Mouse (Mus musculus) hindbrain, postnatal 0 days (tissue): Measurements from ENCODE around the gene Cttn. TPM values are rescaled to one million over a fixed set of nuclear protein-coding genes. Genes with fewer than 3 reads are reported as not detected.
A peak's percentile ranks its signal among the peaks of the same experiment; 100 is the strongest.

Experiments used
- ATAC-seq: fragments of 200-750 bp; cut with Nextera tagmentation; 2 replicates; pipeline ENCODE4 v1.8.0; 2017; ENCODE audit warnings: mild to moderate bottlenecking, moderate TSS enrichment, moderate library complexity
- DNase-seq: peaks from one replicate; pipeline ENCODE4 v3.0.0-alpha.2; 2015; ENCODE audit warnings: low spot score
- H3K27ac ChIP-seq: fragments of 300-500 bp; sonication (generic); 2 replicates; pipeline ENCODE4 v1.5.1; 2014; ENCODE audit warnings: mild to moderate bottlenecking
- H3K27me3 ChIP-seq: fragments of 300-500 bp; sonication (generic); 2 replicates; pipeline ENCODE4 v1.6.1; 2014; ENCODE audit warnings: low read length, mixed read lengths; ENCODE audit not compliant: insufficient read depth
- H3K36me3 ChIP-seq: fragments of 300-500 bp; sonication (generic); 2 replicates; pipeline ENCODE4 v1.6.1; 2014; ENCODE audit warnings: low read length, mixed read lengths; ENCODE audit not compliant: insufficient read depth
- H3K4me1 ChIP-seq: fragments of 300-500 bp; sonication (generic); 2 replicates; pipeline ENCODE4 v1.6.1; 2014; ENCODE audit warnings: antibody characterized with exemption, low read length, mixed read lengths; ENCODE audit not compliant: insufficient read depth
- H3K4me2 ChIP-seq: fragments of 300-500 bp; sonication (generic); 2 replicates; pipeline ENCODE4 v1.6.1; 2014; ENCODE audit warnings: low read depth, mild to moderate bottlenecking, low read length, moderate library complexity, mixed read lengths
- H3K4me3 ChIP-seq: fragments of 300-500 bp; sonication (generic); 2 replicates; pipeline ENCODE4 v1.5.1; 2014; ENCODE audit warnings: low read length
- H3K9ac ChIP-seq: fragments of 300-500 bp; sonication (generic); replicated peaks from 2 replicates; pipeline ENCODE4 v1.6.1; 2014; ENCODE audit warnings: mild to moderate bottlenecking, low read length, moderate library complexity, mixed read lengths
- H3K9me3 ChIP-seq: fragments of 300-500 bp; sonication (generic); 2 replicates; pipeline ENCODE4 v1.6.1; 2016; ENCODE audit warnings: low read length, mixed read lengths
- CTCF ChIP-seq: IDR thresholded peaks from 2 replicates; pipeline ENCODE4 v1.5.1; 2016; ENCODE audit warnings: antibody characterized with exemption, control low read depth, low read depth
- WGBS: fragments of 180-500 bp; shearing (Covaris S2); extraction: QIAGEN DNeasy Blood & Tissue Kit; methylation state at CpG from one replicate; pipeline ENCODE4 v1.1.7; 2014; 5-methylcytosine and 5-hydroxymethylcytosine counted together
- polyA plus RNA-seq: library from polyadenylated mRNA; unstranded; fragments of >200 nt; fragmentation: Nextera tagmentation; extraction: Ambion mirVana; gene quantifications from 2 replicates; pipeline ENCODE4 v1.2.1, GENCODE M21; 2015
- total RNA-seq: library from RNA; depleted of rRNA; stranded (reverse); fragments of >200 nt; gene quantifications from 2 replicates; pipeline ENCODE4 v1.2.3, GENCODE M21; 2014

Gene Cttn
- total and polyA plus RNA-seq, 2 experiments from 2014 or later = 120 to 157 TPM

GRCm38 (mm10) chr7:144469908-144470544 lies 783 bp downstream of the Cttn start:
- peak; percentile 2; the same call in 1 of the 2 replicates for ATAC-seq
- Histone ChIP-seq H3K27ac (peak overlapping the region; percentile 90), H3K4me1 (peaks cover 11% of the 10 kb centered on the region), H3K4me3 (peak overlapping the region; percentile 93), H3K9ac (peak overlapping the region; percentile 95), H3K9me3 (no peaks in the 10 kb centered on the region), H3K27me3 (no peaks in the 10 kb centered on the region), H3K4me2 (peak overlapping the region; percentile 80), H3K36me3 (no peaks in the 10 kb centered on the region)
- no peak for TF ChIP-seq CTCF
- DNase-seq = peak; percentile 12
- 2% methylated on average over 31 of the region's 31 CpGs for whole genome bisulfite sequencing

GRCm38 (mm10) chr7:144469181-144469641 lies 1.6 kb downstream of the Cttn start:
- Histone ChIP-seq H3K4me1 (peaks cover 11% of the 10 kb centered on the region), H3K4me3 (peak overlapping the region; percentile 93), H3K36me3 (peaks cover 4% of the 10 kb centered on the region; the same call in 1 of the 2 replicates), H3K27ac (peak overlapping the region; percentile 90; the same call in 1 of the 2 replicates), H3K4me2 (peak overlapping the region; percentile 80), H3K9ac (peak overlapping the region; percentile 95; the same call in 1 of the 2 replicates), H3K27me3 (no peaks in the 10 kb centered on the region), H3K9me3 (no peaks in the 10 kb centered on the region)
- DNase-seq = no peak
- 19% methylated on average over 4 of the region's 4 CpGs for WGBS
- no peak for TF ChIP-seq CTCF
- no peak for ATAC-seq

DNA sequence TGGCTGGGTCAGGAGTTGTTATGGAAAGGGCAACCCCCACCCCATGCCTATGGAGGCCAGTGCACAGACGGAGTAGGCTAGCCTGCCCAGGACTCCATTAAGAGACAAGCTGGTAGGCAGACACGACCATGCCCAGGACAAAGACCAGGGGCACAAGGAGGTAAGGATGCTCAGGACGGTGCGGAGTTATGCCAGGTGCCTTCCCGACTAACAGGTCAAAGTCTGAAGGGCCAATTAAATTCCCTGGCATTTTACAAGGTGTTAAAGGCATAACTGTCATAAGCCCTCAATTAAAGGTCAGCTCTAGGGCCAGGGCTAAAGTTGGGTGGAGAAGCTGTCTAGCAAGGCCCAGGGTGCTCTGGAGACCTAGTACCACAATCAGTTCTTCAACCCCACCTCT lies 2.1 kb downstream of the Cttn start:
- Histone ChIP-seq H3K36me3 (peaks cover 8% of the 10 kb centered on the region), H3K27me3 (no peaks in the 10 kb centered on the region), H3K4me1 (peaks cover 11% of the 10 kb centered on the region), H3K9me3 (no peaks in the 10 kb centered on the region), H3K9ac (no peak overlapping the region), H3K4me3 (no peak overlapping the region), H3K4me2 (peak overlapping the region; percentile 80; the same call in 1 of the 2 replicates), H3K27ac (no peak overlapping the region)
- DNase-seq (no peak), ATAC-seq (no peak)
- 85% methylated on average over 5 of the region's 5 CpGs for WGBS
- TF ChIP-seq CTCF = no peak

DNA sequence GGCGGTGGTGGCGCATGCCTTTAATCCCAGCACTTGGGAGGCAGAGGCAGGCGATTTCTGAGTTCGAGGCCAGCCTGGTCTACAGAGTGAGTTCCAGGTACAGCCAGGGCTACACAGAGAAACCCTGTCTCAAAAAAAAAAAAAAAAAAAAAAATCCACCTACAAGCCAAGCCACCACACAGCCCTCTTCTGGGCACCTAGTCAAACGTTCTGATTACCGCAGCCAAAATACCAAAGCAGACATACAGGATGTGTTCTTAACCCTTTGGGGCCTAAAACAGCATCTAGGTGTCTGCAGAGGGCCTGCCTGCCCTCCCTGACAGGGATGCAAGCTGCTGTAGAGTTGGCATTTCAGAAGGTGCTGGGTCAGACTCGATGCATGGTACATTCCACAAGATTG lies 8.2 kb downstream of the Cttn start:
- Histone ChIP-seq H3K4me2 (no peak overlapping the region), H3K27ac (no peak overlapping the region), H3K36me3 (peaks cover 68% of the 10 kb centered on the region), H3K9ac (no peak overlapping the region), H3K9me3 (no peaks in the 10 kb centered on the region), H3K4me3 (no peak overlapping the region), H3K27me3 (no peaks in the 10 kb centered on the region), H3K4me1 (no peaks in the 10 kb centered on the region)
- DNase-seq (no peak), ATAC-seq (no peak)
- WGBS = 86% methylated on average over 7 of the region's 7 CpGs
- no peak for TF ChIP-seq CTCF

- Histone ChIP-seq H3K4me2 (no peak overlapping the region), H3K9me3 (no peaks in the 10 kb centered on the region), H3K4me1 (no peaks in the 10 kb centered on the region), H3K36me3 (peaks cover 80% of the 10 kb centered on the region), H3K27me3 (no peaks in the 10 kb centered on the region), H3K27ac (no peak overlapping the region), H3K9ac (no peak overlapping the region), H3K4me3 (no peak overlapping the region)
- TF ChIP-seq CTCF = no peak
- ATAC-seq (no peak), DNase-seq (no peak)
- 97% methylated on average over 6 of the region's 6 CpGs for WGBS
These were observed 9.4 kb downstream of the Cttn start for GRCm38 (mm10) chr7:144461246-144461902.

- no peak overlapping the region for H3K27ac ChIP-seq
- TF ChIP-seq CTCF = no peak
- DNase-seq (no peak), ATAC-seq (no peak)
- no peaks in the 10 kb centered on the region for H3K9me3 ChIP-seq
- H3K9ac ChIP-seq = no peak overlapping the region
- H3K4me1 ChIP-seq = no peaks in the 10 kb centered on the region
- WGBS = 92% methylated on average over 1 of the region's 1 CpGs
- H3K27me3 ChIP-seq = no peaks in the 10 kb centered on the region
- H3K4me3 ChIP-seq = no peak overlapping the region
- no peak overlapping the region for H3K4me2 ChIP-seq
- peaks cover 98% of the 10 kb centered on the region for H3K36me3 ChIP-seq
These were observed 11.9 kb downstream of the Cttn start for GRCm38 (mm10) chr7:144458881-144459280.

DNA sequence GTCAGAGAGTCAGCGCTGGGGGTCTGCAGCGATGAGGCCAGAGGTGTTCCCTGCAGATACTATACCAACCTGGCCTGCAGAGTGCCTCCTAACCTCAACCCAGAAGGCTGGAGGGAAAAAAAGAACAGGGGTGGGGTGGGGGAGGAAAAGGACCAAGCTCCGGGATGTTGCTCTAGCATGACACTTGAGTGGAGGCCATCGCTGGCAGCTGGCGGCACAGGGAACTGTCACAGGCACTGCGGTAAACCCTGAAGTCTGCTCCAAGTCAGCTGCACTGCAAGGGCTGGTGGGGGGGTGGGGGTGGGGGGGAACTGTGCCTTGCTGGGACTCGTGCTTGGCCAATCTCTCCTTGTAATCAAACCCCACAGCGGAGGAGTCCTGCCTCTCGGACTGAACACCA lies 20.1 kb downstream of the Cttn start:
- no peak overlapping the region for H3K27ac ChIP-seq
- WGBS = 70% methylated on average over 9 of the region's 9 CpGs
- H3K9ac ChIP-seq = no peak overlapping the region

More for the DNA sequence above, 20.1 kb downstream of the Cttn start:
- Histone ChIP-seq H3K36me3 (peaks cover 62% of the 10 kb centered on the region), H3K4me2 (no peak overlapping the region), H3K9me3 (no peaks in the 10 kb centered on the region), H3K4me3 (no peak overlapping the region), H3K27me3 (no peaks in the 10 kb centered on the region), H3K4me1 (0 out of 2 replicates have a peak, but pooled peaks cover 3% of the 10 kb centered on the region)
- DNase-seq = no peak
- ATAC-seq = no peak
- no peak for TF ChIP-seq CTCF
